Mouse (Mus musculus): ENCODE measurements around the gene Sult3a2.
"Not testable (repeated sequence)": the region's sequence is repeated elsewhere in the genome, so short reads cannot be mapped to it uniquely, and the experiment has no call there.

Sult3a2 gene

DNA sequence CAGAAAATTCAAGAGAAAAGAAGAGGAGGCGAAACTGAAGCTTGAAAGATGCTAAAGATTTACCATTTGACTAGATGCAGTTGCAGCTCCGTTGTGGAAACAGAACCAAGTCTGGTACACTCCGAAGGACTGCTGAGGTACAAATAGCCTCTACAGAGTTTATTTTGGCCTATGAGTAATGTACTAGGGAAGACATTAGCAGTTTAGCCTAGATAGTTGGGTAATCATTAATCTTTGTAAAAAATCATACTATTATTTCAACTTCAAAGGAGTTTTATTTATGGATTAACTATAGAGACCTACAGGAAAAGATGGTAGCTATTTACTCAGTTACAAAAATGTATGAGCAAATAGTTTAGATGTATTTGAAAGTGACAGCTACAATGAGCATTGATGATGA, at the start of gene Sult3a2:
Sult3a2 (minus strand) TSS at position 101 of the 400 bp plus-strand sequence.
- DNase-seq (ENCODE audit: low spot score in 2 of 2) = no peak

DNA sequence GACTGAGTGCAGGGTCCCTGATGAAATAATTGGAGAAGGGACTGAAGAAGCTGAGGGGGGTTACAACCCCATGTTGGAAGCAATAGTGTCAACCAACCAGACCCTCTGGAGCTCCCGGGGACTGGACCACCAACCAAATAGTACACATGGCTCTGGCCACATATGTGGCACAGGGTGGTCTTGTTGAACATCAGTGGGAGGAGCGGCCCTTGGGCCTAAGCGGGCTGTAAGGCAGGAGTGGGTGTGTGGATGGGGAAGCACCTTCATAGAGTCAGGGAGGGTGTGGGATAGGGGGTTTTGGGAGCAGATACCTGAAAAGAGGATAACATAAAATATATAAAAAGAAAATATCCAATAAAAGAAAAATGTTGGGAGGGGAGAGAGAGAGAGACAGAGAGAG, 34.4 kb upstream of the Sult3a2 start:
- DNase-seq (ENCODE audit: low spot score in 2 of 2) = no peak

DNA sequence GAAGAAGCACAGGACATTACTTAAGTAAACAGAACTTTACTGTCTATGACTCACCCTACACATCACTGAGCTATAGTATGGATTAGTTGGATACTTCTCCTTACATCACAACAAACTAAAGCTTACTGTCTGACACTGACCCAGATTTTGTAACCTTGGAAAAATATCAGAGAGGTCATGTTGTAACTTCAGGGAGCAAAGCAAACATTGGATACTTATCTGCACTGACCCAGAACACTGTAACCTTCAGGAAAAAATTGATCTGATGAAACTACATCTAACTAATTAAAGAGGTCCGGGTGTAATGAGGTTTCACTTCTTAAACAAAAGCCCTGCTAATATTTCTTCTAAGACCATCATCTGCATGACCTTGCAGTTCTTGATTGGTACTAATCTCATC, 30.4 kb upstream of the Sult3a2 start:
- DNase-seq (ENCODE audit: low spot score in 2 of 2) = no peak

DNA sequence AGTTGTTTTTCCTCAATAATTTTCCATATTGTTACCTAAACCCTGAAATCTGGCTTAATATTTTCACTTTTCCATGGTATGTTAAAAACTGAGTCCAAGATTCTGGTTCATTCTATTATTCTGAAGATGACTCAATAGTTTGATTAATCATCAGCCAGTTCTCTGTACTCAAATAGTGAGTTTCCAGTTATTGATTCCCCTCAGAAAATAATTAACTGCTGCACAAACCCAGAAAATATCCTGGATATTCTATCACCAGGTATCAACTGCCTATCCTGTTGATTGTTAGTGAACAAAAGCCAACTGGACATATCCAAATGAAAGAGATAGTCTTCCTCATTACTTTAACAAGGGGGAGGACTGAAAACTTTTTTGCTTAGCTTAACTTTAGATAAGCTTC, 27.8 kb upstream of the Sult3a2 start:
- DNase-seq (ENCODE audit: low spot score in 2 of 2) = no peak

DNA sequence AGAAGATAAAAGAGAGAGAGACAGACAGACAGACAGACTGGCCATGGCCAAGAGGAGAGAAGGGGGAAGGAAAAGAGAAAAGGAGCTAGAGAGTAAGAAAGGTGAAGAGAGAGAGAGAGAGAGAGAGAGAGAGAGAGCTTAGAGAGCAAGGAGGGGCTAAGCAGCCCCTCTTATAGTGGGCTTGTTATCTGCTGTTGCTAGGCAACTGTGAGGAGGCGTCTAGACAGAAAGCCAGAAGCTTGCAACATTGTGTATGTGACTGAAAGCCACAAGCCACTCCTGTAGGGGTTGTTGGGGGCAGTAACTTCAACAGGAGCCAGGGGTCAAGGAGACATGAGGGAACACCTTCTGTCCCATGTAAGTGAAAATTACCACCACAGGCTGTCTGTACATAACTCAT, 25.3 kb upstream of the Sult3a2 start:
- no peak for DNase-seq (ENCODE audit: low spot score in 2 of 2)

DNA sequence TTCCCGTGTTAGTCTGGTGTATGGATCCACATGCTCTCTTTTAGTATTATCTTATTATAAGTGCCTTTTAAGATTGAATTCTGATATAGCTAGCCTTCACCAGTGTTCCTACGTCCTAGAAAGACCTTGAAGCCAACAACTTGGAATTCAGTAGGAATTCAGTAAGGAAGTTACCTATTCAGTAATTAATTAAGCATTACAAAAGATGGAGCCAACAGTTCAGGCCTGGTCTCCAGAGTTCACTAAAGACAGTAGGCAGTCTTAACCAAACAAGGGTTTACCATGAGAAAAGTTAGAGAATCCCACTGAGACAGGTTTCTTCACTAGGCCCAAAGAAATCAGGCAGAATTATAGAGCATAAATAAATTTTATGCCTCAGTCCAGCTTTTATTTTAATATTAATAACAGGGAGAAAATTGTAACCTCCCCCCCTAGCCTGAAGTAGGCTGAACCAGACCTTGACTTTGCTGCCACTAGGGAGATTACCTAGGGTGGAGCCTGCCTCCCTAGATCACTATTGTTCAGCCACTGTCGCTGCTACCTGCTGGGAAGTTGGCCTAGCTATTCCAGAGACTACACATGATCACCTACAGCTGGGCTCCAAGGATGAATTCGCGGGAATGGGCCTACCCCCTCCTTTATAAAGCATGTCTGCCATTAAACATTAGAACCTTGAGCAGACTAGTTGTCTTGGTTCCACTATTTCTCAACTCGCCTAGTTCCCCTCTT, 10.9 kb upstream of the Sult3a2 start:
- not testable (repeated sequence) for DNase-seq (ENCODE audit: low spot score in 2 of 2)

DNA sequence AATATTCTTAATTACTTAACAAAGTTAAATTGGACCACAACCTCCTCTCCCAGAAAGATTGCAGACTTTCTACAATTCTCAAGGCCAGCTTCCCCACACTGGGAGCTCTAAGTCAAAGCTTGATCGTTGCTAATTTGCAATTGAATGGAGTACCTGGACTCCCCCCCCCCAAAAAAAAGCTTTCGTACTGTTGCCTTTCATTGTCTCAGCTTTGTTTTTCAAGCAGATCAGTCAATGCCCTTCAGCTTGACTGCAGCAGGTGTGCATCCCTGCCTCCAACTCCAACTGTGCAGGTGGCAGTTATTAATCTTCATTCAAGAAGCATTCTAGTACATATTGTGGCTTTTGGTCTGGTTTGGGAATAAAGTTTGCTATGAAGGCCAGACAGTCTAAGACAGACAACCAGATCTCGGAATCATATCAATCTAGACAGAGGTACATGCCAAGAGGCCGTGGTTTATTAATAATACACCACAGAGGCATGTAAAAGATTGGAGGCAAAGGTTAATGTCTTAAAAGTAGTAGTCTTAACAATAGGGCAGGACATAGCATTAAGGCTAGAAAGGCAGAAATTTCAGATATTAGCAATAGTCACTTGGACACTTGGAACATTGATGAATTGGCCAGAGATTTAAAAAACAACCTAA, 9.9 kb upstream of the Sult3a2 start:
- DNase-seq (ENCODE audit: low spot score in 2 of 2) = not testable (repeated sequence)

DNA sequence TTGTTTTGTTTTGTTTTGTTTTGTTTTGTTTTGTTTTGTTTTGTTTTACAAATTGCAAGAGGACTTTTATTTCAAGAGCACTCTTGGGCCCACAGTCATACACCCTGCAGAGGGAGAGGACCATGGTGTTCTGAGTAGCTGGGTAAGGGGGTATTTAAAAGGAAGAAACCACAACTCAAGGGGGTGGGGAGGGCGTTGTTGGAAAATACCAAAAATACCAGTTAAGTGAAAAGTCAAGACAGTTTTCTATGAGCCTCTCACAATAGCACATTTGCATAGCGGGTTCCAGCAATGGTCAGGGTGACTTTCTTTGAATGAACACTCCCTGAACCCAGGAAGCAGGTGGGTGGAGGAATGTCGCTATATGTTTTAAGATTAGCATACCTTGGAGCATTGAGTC, 5.7 kb upstream of the Sult3a2 start:
- not testable (repeated sequence) for DNase-seq (ENCODE audit: low spot score in 2 of 2)

DNA sequence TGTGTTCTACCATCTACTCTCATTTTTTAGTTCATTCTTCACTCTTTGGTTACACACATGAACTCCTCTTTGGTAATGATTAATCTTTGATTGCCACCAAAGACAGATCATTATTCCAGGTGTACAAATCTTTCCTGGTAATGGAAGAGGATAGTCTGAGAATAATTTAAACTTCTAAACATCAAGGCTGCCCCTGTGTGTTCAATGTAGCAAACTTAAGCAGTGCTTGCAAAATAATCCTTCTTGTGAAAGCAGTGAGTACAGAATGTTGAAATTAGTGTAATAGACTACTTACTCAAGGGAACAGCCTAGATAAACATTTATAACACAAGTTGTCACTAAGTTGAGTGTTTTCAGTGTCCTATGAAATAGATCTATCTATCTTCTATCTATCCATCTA, 1.0 kb upstream of the Sult3a2 start:
- DNase-seq (ENCODE audit: low spot score in 2 of 2) = no peak

DNA sequence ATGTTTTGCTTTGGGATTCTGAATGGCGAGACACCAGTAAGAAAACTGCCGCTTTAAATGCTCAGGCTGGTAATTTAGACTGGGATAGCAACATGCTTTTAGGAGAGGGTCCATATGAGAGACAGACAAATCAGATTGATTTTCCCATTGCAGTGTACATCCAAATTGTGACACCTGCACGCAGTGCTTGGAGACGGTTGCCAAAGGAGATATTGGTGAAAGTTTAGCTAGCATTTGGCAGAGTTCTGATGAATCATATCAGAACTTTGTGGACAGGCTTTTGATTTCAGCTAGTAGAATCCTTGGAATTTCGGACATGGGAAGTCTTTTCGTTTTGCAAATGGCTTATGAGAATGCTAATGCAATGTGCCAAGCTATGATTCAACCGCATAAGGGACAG, 51.3 kb downstream of the Sult3a2 start:
- not testable (repeated sequence) for DNase-seq (ENCODE audit: low spot score in 2 of 2)

DNA sequence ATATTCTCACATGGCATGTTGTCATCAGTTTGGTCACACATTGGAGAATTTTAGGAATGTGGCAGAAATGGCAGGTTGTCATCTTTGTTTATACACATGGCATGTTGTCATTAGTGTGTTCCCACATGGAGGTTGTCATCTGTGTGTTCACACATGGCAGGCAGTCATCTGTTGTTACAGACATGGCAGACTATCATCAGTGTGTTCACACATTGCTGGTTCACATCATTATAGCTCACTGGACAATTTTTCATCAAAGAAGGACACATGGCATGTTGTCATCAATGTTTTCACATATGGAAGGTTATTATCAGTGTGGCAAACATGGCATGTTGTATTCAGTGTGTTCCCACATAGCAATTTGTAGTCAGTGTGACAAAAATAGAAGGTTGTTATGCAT, 53.3 kb downstream of the Sult3a2 start:
- no peak for DNase-seq (ENCODE audit: low spot score in 2 of 2)

DNA sequence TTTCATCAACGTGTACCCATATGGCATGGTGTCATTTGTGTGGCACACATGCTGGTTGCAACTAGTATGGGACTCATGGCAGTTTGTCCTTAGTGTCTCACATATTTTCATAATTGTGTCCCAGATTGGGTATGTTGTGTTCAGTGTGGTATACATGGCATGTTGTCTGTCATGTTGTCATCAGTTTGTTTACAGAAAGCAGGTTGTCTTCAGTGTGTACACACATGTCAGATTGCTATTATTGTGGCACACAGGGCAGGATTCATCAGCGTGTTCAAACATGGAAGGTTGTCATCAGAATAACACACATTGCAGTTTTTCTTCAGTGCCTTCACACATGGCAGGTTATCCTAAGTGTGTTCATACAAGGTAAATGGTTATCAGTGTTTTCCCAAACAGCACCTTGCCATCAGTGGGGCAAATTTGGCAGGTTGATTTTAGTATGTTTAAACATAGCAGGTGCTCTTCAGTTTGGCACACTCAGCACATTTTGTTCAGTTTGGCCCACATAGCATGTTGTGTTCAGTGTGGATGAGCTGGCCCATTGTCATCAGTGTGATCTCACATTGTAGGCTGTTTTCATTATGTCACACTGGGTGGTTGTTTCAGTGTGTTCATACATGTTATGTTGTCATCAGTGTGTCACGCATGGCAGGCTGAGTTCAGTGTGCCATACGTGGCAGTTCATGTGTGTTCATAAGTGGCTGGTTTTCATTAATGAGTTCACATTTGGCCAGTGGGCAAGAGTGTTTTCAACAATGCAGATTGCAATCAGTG, 53.9 kb downstream of the Sult3a2 start:
- DNase-seq (ENCODE audit: low spot score in 2 of 2) = no peak

DNA sequence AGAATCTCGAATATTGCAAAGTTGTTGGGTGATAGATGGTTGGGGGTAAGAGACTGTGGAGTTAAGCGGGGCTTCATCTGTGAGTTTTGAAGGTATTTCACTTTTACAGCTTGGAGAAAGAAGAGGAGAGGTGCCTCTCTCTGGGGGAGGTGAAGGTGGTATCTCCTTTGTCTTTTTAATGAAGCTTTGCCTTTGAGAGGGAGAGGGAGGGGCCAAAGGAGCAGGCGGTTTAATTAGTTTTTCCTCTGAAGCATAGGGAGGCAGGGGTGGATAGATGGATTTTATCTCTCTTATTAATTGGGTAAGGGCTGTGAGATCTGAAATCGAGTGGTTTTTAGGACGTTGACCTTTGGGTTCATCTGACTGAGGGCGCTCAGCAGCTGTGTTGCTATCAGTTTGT, 62.7 kb downstream of the Sult3a2 start:
- DNase-seq (ENCODE audit: low spot score in 2 of 2) = no peak

DNA sequence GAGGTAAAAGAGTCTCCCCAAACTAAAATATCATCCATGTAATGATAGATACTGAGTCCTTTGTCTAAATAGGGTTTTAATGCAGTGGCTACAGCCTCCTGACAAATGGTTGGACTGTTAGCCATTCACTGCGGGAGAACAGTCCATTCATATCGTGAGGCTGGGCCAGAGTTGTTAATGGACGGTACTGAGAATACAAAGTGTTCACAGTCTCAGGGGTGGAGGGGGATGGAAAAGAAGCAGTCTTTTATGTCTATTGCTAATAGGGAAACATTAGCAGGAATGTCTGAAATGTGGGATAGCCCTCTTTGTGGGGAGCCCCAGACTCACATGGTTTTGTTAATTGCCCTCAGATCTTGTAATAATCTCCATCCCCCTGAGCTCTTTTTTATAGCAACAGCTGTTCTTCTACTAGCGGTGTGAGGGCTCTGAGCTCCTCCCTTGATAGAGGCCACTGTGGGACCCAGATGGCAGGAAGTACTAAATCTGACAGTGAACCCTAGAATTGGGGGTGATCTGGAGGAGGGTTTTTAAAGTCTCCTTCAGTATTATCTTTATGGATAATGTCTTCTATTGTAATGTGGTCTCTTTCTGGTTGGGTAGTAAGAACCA, 64.6 kb downstream of the Sult3a2 start:
- no peak for DNase-seq (ENCODE audit: low spot score in 2 of 2)

All from frontal cortex, postnatal 10 days (tissue).